Mouse (Mus musculus) 416B (cell line): ENCODE data around the gene Boc.

ENCODE experiments used
- DNase-seq: peaks from one replicate; pipeline ENCODE4 v3.0.0; 2011; ENCODE audit warnings: low read depth

Gene Boc

DNA sequence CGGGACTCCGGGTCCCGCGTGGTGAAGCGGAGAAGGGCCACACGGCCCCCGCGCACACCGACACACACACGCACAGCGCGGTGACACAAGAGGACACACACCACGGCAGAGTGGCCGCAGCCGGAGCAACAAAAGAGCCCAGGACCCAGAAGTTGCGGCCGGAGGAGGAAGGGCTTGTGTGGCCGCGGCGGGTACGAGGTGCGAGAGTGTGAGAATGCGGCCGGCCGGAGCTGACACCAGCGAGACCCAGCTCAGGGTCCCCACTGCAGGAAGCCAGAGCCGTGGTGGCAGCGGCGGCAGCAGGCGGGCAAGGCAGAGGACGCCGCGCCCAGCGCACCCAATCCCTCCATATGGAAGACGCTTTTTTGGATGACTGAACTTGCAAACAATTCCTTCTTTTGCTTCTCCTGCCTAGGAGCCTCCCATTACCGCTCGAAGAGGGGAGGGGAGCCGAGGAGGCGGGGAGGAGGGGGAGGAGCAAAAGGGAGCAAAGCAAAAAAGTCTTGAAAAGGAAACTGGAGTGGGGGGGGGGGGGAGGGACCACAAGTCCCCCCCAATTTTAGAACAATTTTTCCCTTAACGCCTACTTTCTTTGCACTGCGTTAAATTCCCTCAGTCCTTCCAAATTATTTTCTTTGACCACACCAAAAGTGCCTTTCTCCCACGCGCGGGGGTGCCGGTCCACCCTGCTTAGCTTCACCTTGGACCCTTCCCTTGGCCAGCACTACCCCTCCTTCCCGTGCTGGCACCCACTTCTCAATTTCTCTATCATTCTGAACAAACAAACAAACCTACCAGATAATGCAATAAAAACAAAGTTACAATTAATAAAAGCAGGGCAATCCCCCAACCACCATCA is at the start of gene Boc:
Boc (minus strand) TSS at position 427 of the 859 bp plus-strand sequence.
- DNase-seq, result no peak

DNA sequence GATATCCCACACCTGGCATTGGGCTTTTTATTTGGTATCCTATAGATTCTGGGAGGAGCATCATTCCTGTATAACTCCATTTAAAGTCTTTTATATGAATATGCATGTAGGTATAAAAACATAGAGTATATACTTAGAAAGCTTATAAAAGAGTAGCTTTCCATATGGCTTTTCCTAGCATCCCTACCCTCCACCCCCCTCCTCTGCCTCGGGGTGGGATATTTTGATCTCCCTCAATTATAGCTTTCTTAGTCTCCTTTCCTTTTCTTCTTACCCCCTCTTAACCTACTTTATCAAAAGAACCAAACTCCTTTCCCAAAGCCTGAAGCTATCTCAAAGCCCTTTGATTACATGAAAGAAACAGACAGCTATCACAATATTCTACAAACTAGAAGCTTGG is 47.9 kb upstream of the Boc start:
- no peak for DNase-seq

DNA sequence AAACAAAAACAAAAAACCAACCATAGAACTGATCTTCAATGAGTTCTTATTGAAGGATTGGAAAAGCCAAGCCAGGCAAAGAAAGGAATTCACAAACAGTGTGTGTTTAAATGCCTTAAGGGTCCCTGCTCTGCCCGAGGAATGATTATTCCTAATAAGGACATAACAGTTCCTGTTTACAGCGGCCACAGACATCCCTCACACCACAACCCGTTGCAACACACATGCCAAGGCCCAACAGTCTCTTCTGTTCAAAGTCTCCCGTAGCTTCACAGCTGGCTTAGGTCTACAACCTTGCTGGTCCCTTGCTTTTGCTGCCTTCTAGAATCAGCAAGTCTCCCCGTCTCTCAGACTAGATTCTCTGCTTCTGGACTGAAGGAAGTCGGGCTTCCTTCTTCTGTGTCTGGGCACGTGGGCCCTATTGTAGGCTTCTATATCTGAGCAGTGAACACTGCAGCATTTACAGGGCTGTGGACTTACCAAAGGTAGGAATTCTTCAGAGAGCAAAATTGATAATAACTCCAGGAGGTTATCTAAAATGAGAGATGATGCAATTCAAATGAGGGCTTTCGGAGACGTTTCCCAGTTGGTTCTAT is 45.4 kb upstream of the Boc start:
- peak; percentile 62 for DNase-seq

DNA sequence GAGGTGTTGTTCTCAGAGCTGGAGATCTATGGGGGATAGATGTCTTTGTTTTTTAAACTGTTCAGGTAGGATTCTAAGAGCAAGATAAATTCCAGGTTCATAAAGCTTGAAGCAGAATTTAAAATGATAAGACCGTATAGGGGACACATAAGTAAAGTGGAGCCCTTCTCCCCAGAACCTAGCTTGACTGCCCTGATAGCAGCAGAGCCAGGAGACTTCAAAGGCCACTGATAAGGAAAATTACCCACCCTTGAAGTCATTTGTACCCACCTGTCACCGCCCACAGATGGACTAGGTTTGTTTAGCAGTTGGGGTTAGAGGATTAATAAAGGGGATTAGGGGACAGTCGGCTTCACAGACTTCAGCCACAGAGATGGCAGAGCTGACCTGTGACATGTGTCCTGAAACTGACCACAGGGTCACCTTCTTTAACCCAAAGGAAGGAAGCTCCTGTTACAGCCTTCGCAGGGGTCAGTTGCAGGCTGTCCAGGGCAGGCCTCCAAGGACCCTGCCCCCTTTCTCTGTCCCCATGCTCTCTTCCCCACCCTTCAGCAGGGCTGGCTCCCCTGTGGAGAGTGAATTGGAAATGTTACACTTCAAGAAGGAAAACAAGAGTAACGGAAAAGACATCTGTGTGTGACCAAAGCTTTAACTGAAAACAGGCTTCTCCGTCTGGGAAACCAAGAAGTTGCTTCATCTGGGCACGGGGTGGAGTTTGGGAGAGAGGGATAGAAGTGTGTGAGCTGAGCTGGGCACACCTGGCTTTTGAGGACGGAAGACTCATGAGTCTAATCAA is 43.5 kb upstream of the Boc start:
- DNase-seq, result no peak

DNA sequence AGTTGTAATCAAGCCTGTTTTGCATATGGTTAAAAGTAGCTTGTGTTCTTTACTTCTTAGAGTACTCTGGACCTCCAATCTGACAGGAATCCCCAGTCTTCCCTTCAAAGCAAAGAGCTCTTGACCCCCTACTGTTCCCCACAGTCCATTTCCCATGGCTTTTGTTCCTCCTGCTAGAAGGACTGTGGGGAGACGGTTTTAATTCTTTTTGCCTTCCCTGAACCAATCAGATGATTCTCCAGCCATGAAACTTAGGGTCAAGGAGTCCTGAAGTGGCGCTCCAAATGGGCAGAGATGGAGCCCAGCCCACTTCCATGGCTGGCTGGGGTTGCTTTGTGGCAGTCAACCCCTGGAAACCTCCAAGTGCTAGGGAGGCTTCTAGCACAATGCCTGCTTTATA is 42.5 kb upstream of the Boc start:
- DNase-seq, result no peak

DNA sequence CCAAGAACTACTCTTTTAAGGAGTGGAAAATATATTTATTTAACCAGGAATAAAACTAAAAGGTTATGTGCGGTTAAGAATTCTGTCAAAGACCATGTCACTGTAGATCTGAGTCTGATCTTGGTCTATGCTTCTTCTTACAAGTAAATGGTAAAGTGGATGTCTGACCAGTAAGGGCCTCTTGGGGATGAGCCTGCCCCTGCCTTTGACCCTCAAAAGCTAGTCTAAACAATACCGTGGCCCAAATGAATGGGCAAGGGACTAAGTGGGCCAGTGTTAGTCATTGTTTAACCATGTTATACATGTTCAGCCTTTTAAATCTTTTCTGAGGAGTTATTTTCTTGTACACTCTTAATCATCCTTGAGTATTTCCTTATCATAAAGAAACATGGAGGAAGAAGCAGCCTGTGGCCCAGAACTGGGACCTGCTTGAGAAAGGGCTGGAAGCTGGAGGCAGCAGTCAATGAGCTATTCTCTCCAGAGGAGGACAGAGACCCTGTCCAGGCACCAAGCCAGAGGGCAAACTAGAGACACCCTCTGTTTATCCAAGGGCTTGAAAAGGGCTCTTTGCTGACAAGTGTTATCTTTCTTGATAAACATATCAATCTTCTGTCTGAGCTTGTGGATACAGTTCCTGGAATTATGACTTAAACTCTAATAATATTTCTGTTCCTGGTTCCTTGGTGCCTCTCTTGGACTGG is 38.6 kb upstream of the Boc start:
- DNase-seq, result no peak

DNA sequence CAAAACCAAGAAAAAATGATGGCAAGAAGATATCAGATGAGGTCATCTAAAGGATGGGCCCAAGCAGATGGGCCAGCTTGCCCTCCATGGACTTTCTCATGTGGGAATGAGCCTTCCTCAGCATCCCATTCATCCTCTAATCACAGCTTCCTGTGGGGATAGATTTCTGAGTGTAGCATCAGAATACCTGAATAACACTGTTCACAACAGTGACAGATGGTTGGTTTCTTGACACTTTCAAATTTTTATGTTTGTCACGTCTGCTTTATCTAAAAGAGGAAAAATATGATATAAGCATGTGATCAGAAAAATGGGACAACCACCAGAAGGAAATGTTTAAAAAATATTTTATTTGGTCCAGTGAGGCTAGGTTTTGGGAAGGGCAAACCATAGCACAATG is 30.8 kb upstream of the Boc start:
- no peak for DNase-seq

DNA sequence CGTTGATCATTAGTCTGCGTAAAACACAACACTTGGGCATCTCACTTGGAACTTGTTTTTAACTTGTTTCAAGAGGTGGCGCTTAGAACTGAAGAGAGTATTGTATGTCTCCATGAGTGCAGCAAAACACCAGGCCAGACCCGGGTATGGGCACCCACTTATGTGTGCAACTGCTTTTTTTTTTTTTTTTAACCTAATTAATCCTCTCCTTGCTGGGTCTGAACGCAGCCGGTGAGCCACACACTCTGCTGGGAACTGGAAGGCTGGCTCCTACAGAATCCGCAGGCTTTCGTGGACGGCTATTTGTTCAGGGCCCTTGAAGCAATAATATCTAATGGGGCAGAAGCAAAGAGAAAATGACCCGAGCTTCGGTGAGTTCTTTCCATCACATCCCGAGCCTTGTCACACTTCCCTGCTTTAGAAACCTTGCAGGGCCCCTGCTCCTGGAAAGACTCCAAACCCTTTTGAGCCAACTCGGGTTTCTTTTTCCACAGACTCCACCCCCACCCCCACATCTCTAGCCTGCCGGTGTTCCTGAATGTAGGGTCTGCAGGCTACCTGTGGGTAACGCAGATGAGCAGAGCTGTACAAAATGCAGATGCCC is 20.8 kb upstream of the Boc start:
- DNase-seq, result no peak

DNA sequence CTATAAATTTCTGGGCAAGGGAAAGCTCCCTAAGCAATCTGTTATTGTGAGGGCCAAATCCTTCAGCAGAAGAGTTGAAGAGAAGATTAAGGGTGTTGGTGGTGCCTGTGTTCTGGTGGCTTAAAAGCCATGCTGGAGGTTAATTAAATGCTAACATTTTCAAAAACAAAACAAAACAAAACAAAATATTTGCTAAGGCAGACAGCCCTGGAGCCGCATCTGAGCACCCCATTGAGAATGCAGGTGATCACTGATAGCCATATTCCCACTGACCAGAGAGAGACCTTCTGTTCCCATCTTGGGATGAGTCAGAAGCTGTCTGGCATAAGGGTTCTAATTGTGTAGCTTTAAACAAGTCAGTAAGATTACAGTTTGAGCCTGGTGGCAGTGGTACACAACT is 19.9 kb upstream of the Boc start:
- no peak for DNase-seq

DNA sequence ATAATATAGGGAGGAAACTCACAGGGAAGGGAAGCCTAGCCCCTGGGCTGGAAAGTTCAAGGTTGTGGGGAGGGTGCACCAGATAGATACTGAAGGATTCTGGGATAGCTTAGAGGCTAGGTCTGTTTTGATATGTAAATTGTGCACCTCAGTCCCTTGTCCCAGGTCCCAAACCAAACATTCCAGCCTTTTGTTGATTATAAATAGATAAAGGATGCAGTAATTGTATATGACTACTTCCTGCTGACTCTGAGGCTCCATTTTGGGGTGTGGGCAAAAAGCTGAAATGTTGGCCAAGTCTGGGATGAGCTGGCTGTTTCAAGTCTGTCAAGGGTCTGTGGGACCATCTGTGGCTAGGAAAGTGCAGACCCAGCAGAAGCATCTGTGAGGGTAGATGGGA is 9.4 kb upstream of the Boc start:
- no peak for DNase-seq

DNA sequence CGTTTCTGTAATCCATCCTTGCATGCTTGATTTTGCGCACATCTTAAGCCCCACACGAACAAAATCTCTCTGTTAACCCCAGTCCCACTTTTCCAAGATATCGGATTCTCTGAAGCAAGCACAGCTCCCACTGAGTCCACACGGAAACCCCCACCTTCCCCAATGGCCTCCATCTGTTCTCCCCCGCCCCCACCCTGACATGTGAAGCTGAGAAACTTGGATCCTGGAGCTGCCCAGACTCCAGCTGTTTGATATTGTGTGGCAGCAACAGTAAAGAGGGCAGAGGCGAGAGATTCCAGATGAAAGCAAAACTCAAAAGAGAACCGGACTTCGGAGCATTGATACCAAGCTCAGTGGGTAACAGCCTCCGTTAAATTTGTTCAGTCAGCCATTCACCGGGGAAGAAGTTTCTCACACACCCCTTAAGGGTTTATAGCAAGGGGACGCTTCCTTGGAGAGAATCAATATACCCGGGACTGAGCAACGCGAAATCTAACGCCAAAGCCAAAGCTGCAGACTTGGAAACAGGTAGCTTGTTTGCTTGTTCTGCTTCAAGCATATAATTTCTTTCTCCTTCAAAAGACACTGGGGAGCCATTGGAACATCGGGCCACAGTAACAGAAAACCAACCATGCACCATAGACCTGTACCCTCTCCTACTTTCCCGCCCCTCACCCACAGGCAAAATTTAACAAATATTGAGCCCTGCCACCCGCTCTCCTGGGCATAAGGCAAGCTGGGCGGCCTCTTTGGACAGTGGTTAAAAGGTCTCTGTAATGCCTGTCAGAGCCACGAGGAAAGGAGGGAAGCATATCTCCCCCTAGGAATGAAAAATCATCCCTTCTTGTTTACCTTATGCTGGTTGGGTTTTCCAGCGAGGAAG is 6.9 kb upstream of the Boc start:
- no peak for DNase-seq

DNA sequence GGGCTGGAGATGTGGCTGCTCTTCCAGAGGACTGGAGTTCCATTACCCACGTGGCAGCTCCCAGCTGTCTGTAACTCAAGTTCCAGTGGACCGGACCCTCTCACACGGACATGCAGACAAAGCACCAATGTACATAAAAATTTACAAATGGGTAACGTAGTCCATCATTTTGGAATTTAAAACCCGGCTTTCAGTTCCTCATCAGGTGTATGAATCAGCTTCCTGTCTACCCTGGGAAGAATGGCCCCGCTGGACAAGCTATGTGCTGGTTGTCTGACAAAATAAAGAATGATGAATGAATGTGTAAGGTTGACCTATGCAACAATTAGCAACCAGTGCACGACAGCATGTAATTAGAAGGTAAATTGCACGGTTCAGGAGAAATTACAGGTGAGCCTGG is 5.7 kb upstream of the Boc start:
- no peak for DNase-seq

DNA sequence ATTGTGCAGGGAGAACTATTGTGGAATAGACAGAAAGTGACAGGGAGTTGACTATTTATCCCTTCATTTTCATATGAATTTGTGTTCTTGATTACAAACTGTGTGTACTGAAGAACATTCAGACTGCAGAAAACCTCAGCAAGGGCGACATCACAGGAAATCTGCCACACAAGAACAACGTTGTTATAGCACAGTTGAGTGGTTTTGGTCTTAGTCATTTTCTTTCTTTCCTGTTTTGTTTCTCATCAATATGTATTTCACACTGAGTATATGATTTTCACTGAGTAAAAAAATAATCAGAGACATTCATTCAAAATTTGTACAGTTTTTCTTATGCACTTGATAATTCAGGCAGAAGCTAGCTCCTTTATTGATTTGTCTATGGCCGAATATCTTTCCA is 3.4 kb upstream of the Boc start:
- no peak for DNase-seq

DNA sequence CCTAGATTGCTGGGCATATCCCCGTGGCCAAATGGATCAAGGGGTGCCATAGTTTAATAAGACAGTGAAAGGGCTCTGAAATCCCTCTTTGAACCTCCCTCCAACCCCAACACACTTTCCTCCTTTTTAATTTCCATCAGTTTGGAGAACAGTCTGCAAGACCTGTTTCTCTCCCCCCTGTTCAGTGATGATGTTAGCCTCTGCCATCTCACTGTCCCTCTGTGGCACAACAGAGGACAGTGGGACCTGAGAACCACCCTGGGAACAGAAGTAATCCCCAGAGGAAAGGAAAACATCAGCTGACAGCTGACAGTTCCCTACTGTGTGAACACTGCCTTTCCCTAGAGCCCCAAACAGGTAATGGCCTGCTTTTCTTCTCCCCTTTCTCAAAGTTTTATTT is 1.5 kb upstream of the Boc start:
- no peak for DNase-seq

DNA sequence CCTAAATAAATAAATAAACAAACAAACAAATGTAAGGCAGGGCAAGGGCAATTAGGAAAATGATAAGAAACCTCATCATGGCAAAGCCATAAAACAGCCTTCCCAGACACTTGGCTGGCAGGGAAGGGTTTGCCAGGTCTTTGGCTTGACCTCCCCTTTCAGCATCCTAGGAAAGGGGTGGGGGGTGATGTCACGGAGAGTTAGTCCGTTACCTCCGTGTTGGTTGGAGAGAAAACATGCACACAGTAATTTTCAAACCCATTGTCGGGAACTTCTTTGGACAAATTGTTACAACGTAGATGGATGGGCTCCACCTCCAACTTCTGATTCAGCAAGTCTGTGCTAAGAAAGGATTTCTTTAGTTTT is 616 bp upstream of the Boc start:
- DNase-seq, result no peak

DNA sequence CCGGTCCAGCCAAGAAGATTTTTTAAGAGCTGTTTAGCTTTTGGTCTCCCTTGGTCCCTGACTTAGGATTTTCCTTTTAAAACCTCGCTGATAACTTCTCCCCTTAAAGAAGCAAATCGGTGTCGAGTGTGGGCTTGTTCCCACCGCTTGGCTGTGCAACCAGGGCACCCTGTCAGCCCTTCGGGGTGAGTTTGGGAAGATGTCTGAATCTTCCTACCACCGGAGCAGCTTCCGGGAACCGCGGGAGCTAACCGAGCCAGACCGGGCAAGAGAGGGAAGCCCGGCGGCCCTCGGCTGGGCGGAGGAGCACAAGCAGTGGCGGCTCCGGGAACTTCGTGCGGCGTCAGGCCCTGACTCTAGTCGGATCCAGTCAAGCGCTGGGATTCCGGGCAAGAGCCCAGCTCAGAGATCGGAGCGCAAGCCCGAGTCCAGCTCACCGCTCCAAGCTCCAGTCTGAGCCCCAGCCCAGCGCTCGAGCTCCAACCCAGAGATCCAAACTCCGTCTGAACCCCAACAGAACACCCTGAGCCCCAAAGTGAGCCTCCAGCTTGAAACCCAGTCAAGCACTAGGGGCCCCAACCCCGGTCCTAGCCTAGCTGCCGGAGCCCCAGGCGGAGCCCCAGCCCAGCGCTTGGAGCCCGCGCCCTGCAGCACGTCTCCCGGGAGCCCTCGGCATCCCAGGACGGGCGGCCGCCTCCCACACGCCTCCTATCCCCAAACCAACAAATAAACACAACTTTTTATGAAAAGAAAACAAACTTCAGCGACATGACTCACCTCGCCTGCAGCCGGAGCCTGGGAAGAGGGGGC is 831 bp downstream of the Boc start:
- DNase-seq, result no peak

DNA sequence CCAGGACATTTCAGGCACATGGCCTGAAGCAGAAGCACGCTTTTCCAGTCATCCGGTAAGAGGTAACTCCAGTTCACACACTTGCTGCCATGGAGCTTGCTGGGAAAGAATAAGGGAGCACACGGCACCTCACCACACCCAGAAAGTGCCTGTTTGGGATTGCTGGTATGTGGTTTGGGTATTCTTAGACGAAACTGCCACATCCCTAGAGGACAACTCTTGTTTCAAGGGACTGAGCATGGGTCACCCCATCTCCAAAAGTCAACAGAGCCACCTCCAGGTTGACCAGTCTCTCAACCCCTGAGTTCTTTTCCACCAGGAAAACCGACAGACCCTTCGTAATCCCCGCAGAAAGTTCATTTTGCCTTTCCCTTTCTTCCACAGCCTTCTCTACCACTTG is 1.6 kb downstream of the Boc start:
- DNase-seq, result no peak

DNA sequence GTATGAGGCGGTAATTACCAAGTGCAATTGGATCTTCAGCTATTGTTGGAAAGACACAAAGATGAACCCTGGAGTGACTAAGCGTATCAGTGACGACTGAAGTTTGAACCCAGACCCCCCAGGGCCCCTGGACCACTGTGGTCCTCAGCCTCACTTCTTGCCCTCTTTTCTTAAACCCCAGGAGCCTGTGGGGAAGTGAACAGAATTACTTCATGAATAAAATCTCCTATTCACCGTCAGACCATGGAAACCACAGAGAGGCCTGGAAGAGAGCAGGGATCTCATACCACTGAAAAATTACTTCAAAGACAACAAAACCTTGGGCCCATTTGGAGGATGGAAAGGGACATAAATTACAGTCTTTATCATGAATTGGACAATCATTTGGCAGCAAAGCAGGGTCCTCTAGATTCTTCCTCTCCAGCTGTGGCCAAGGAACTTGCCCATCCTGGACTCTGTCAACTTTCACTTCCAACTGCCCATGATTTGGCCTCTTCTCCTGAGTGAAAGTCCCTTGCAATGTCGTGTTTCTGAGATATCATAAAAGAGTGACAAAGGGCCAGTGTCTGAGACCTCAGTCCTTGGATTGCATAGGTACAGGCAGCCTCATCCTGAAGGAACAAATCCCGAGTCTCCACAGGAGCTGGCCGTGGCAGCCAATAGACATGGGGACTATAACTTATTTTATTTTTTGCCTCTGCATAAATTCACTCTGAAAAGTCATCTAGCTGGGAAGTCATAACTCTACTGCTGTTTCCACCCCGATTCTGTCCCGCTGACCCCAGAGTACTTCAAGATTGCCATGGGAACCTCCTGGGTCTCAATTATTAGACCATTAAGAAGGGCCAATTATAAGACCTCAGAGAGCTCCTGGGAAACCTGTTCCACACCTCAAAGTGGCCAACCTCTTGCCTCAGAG is 2.6 kb downstream of the Boc start:
- no peak for DNase-seq

DNA sequence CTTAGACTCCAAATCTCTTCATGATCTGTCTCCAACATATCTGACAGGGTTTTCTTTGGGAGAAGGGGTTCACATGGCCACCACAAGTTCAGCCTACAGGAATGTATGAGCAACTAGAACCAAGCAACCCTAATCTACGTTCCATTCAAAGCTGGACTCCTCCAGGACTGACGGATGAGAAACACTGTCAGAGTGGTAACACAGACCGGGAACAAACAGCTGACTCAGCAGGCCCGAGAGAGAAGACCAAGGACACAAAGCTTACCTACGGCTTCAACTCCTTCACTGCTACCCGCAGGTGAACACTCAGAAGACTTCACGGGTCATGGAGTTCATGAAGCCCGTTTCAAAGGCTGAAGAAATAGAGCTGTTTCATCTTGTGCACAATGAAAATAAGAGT is 4.8 kb downstream of the Boc start:
- no peak for DNase-seq
